Mouse (Mus musculus) monocyte, adult 59 days (primary cell): ENCODE measurements around the gene Slc25a28. TPM values are rescaled to one million over a fixed set of nuclear protein-coding genes. Genes with fewer than 3 reads are reported as not detected.

Experiments used
- total RNA-seq, 2 experiments: library from RNA; stranded (reverse); gene quantifications; one replicate each; pipeline ENCODE4 v1.2.4; 2023

The Slc25a28 gene
- total RNA-seq, result 10 to 100 TPM; 77.9 to 86.0 TPM

DNA sequence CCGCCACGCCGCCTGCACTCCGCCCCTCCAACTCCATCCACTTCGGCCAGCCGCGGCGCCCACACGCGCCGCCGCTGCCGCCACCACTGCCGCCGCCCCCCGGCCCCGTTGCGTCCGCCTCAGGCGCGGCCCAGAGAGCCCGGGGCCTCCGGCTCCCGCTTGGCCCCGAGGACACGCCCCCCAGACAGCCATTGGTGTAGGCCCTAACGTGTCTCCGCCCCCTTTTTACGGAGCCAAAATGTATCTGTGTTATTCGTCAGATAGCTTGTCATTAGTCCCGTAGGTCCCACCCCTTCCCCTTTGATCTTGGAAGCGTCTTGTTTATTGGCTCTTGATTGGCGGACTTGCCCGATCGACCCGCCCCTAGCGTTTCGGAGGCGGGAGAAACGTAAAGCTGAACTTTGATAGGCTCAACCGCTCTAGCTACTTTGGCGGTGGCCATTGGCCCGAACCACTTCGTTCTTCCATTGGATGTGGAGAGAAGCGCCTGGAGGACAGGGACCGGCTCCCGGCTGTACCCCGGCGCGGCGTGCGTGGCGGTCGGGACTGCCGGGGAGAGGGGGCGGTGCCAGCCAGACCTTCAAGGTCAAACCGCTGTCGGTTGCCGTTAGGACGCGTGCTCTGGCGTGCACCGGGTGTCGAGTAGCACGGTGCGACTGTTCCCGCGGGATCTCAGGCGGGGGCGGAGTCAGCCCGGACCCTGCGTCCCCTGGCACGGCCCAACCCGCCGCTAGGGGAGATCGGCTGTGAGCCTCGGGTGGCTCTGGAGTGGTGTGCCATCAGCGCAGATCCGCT, at the start of gene Slc25a28:
Gene Slc25a28 (minus strand): TSS at position 152 of the 795 bp plus-strand sequence.

DNA sequence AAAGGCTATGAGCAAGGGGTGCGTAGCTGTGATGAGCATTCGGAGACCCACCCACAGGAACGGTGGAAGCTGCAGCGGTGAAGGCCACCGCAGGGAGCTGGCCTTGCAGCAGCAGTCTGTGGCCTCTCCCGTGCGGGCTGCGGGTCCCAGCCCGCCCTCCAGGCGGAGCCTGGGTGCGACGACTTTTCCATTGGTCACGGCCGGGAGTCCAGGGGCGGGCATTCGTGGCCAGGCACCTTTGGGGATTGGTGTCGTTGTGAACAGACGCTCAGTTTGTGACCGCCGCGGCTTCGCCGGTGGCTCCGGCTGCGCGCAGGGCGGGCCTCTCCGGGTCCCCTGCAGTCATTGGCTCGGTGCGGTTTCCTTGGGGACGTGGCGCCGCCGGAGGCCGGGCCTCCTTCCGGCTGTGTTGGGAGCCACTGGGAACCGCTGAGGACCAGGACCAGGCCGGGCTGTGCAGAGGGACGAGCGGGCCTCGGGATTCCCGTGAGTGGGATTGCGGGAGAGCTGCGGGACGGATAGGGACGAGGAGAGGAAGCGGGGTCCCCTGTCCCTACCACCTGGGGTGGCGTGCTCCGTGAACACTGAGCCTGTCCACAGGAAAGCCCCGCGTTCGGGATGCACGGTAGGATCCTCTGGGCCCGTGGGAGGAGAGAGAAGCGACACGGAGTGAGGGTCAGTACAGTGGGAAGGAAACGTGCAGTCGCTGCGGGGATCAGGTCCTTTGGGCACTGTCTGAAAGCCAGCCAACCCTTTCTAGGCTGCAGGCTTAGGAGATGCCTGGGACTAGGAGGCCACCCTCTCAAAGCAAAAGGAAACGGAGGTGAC, 15.0 kb upstream of the Slc25a28 start, which contains the start of gene Entpd7:
Gene Entpd7 (plus strand): TSS at position 254 of the 828 bp plus-strand sequence.

Other genes starting within 250 kb of the Slc25a28 start
- under 1 TPM in 1 of 2 experiments, not detected in 1; 0.30 TPM for gene Cnnm1, start 234.4 kb downstream of the Slc25a28 start, total RNA-seq
- gene Got1, start 150.3 kb downstream of the Slc25a28 start, total RNA-seq, result 10 to 100 TPM; 29.8 to 43.0 TPM
- gene Nkx2-3, start 62.6 kb downstream of the Slc25a28 start, total RNA-seq, result not detected
- 10 to 100 TPM; 36.3 to 39.2 TPM for gene Entpd7, start 14.8 kb upstream of the Slc25a28 start, total RNA-seq
- 10 to 100 TPM; 13.5 to 19.3 TPM for gene Cutc, start 78.1 kb upstream of the Slc25a28 start, total RNA-seq
- gene Cox15, start 78.1 kb upstream of the Slc25a28 start, total RNA-seq, result 10 to 100 TPM; 11.7 to 15.6 TPM
- 1 to 10 TPM in 1 of 2 experiments, under 1 TPM in 1; 0.37 to 1.0 TPM for gene Abcc2, start 107.3 kb upstream of the Slc25a28 start, total RNA-seq